9 mouse cellular contexts compared by ENCODE assay signal in genomic region chr9:99630528-99631125, GRCm38 (mm10). TPM values are rescaled to one million over a fixed set of nuclear protein-coding genes. Genes with fewer than 3 reads are reported as not detected.
DNase-seq lines count a peak whose midpoint lies in the region; ATAC-seq and TF ChIP-seq lines count a peak whose summit lies in the region.
"Had no signal": no experiment of that assay in that cellular context is flagged by ENCODE, and none has a peak within 500 bp of the region (broad histone marks: within the 10 kb centered on the region; RNA-seq: fewer than 3 reads in every experiment).

No protein-coding gene starts in this region.

- H3K4me3 ChIP-seq in left cerebral cortex, adult 2 months, result peak overlapping the region; percentile 80
- H3K4me3 ChIP-seq in embryonic facial prominence, embryonic 12.5 days, result peak overlapping the region; percentile 57
- peak overlapping the region; percentile 63 for H3K4me3 ChIP-seq in intestine, embryonic 16.5 days (ENCODE audit: low read length)
- peak overlapping the region; percentile 54 for H3K4me3 ChIP-seq in midbrain, embryonic 15.5 days

- peak overlapping the region; percentile 69 for H3K4me2 ChIP-seq in embryonic facial prominence, embryonic 12.5 days (replicated peaks)
- peak overlapping the region; percentile 89 for H3K4me2 ChIP-seq in intestine, embryonic 16.5 days (ENCODE audit: low read depth, low read length)
- H3K4me2 ChIP-seq in midbrain, embryonic 15.5 days, result peak overlapping the region; percentile 93

- DNase-seq in left cerebral cortex, adult 2 months (ENCODE audit: extremely low spot score in 1 of 2, low spot score in 2 of 2), result no peak
- DNase-seq in left cerebral cortex, postnatal 4 days, result no peak
- DNase-seq in spleen, adult 18-20 months, result no peak

- ATAC-seq in embryonic facial prominence, embryonic 12.5 days (ENCODE audit: insufficient number of reproducible peaks, insufficient read depth, low FRiP score, low TSS enrichment), result no peak
- no peak for ATAC-seq in intestine, embryonic 16.5 days
- ATAC-seq in midbrain, embryonic 15.5 days (replicated peaks), result no peak
- no peak for ATAC-seq in megakaryocyte progenitor cell, adult 5-6 weeks (replicated peaks; ENCODE audit: poor library complexity)
- ATAC-seq in CD4-positive, CD25-positive, alpha-beta regulatory T cell, adult 4 months, result no peak

- no peak for TF ChIP-seq CTCF in left cerebral cortex, adult 2 months (IDR thresholded peaks at IDR 0.05)

- intact Hi-C loops in left cerebral cortex, adult 2 months (cut with DNase I), result no loop called here
- intact Hi-C loops in left cerebral cortex, postnatal 4 days (cut with DNase I), result no loop called here

- peaks cover 24% of the 10 kb centered on the region for H3K4me1 ChIP-seq in embryonic facial prominence, embryonic 12.5 days
- H3K4me1 ChIP-seq in intestine, embryonic 16.5 days (ENCODE audit: control insufficient read depth, insufficient read depth, low read length), result peaks cover 9% of the 10 kb centered on the region
- H3K4me1 ChIP-seq in midbrain, embryonic 15.5 days, result peaks cover 34% of the 10 kb centered on the region

- 42% methylated on average over 9 of the region's 9 CpGs for WGBS in embryonic facial prominence, embryonic 12.5 days
- WGBS in intestine, embryonic 16.5 days, result 48% methylated on average over 9 of the region's 9 CpGs
- 46% methylated on average over 9 of the region's 9 CpGs for WGBS in midbrain, embryonic 15.5 days

- no peaks in the 10 kb centered on the region for H3K27me3 ChIP-seq in embryonic facial prominence, embryonic 12.5 days
- H3K27me3 ChIP-seq in intestine, embryonic 16.5 days (replicated peaks; ENCODE audit: control insufficient read depth, insufficient read depth, low read length), result no peaks in the 10 kb centered on the region
- H3K27me3 ChIP-seq in midbrain, embryonic 15.5 days (replicated peaks), result no peaks in the 10 kb centered on the region

- peaks cover 13% of the 10 kb centered on the region for H3K36me3 ChIP-seq in embryonic facial prominence, embryonic 12.5 days
- H3K36me3 ChIP-seq in intestine, embryonic 16.5 days (ENCODE audit: control insufficient read depth, insufficient read depth, low read length), result no peaks in the 10 kb centered on the region
- H3K36me3 ChIP-seq in midbrain, embryonic 15.5 days (replicated peaks), result no peaks in the 10 kb centered on the region

- peak overlapping the region; percentile 72 for H3K9ac ChIP-seq in embryonic facial prominence, embryonic 12.5 days
- H3K9ac ChIP-seq in intestine, embryonic 16.5 days (ENCODE audit: low read depth, low read length), result peak overlapping the region; percentile 75
- peak overlapping the region; percentile 79; the same call in 1 of the 2 replicates for H3K9ac ChIP-seq in midbrain, embryonic 15.5 days

- no peaks in the 10 kb centered on the region for H3K9me3 ChIP-seq in embryonic facial prominence, embryonic 12.5 days
- H3K9me3 ChIP-seq in intestine, embryonic 16.5 days (ENCODE audit: control insufficient read depth, low read length), result no peaks in the 10 kb centered on the region
- H3K9me3 ChIP-seq in midbrain, embryonic 15.5 days, result no peaks in the 10 kb centered on the region

- peak overlapping the region; percentile 99 for H3K27ac ChIP-seq in left cerebral cortex, adult 2 months
- peak overlapping the region; percentile 94 for H3K27ac ChIP-seq in embryonic facial prominence, embryonic 12.5 days
- H3K27ac ChIP-seq in intestine, embryonic 16.5 days (ENCODE audit: low read length), result no peak overlapping the region
- no peak overlapping the region for H3K27ac ChIP-seq in midbrain, embryonic 15.5 days

RNA-seq across cellular contexts. Expression of gene Dzip1l, which starts 1.3 kb away (rescaled TPM):
- total RNA-seq in left cerebral cortex, adult 2 months (2021), result 10 to 100 TPM; 32.4 to 33.8 TPM
- total RNA-seq in left cerebral cortex, postnatal 4 days (2021), result 10 to 100 TPM; 21.5 to 25.0 TPM
- 24.3 and 26.4 TPM in 2 replicates for polyA plus RNA-seq in embryonic facial prominence, embryonic 12.5 days (2016; fragmentation: Nextera tagmentation; extraction: Ambion mirVana)
- 9.9 and 11.2 TPM in 2 replicates for polyA plus RNA-seq in intestine, embryonic 16.5 days (2015; fragmentation: Nextera tagmentation; extraction: Ambion mirVana)
- 8.8 and 10.8 TPM in 2 replicates for polyA plus RNA-seq in midbrain, embryonic 15.5 days (2015; fragmentation: Nextera tagmentation; extraction: Ambion mirVana)
- total RNA-seq in megakaryocyte progenitor cell, adult 5-6 weeks (2015), result not detected in 2 replicates
- total RNA-seq in megakaryocyte progenitor cell, adult 5-6 weeks (2017), result not detected in 2 replicates
- polyA plus RNA-seq in CD4-positive, CD25-positive, alpha-beta regulatory T cell, adult 4 months (2017; shearing (Covaris generic)), result not detected

RNA-seq across cellular contexts. Expression of gene A4gnt, which starts 18.3 kb away (rescaled TPM):
- under 1 TPM in 1 of 2 experiments, not detected in 1; 0.21 TPM for total RNA-seq in left cerebral cortex, adult 2 months (2021)
- total RNA-seq in left cerebral cortex, postnatal 4 days (2021), result not detected
- not detected in 2 replicates for polyA plus RNA-seq in embryonic facial prominence, embryonic 12.5 days (2016; fragmentation: Nextera tagmentation; extraction: Ambion mirVana)
- polyA plus RNA-seq in intestine, embryonic 16.5 days (2015; fragmentation: Nextera tagmentation; extraction: Ambion mirVana), result 1.2 and 1.6 TPM in 2 replicates
- not detected in 2 replicates for polyA plus RNA-seq in midbrain, embryonic 15.5 days (2015; fragmentation: Nextera tagmentation; extraction: Ambion mirVana)
- not detected in 2 replicates for total RNA-seq in megakaryocyte progenitor cell, adult 5-6 weeks (2015)
- total RNA-seq in megakaryocyte progenitor cell, adult 5-6 weeks (2017), result not detected in 2 replicates
- not detected for polyA plus RNA-seq in CD4-positive, CD25-positive, alpha-beta regulatory T cell, adult 4 months (2017; shearing (Covaris generic))
- polyA plus RNA-seq: testis, adult 2 months had no signal

RNA-seq across cellular contexts. Expression of gene Dbr1, which starts 55.0 kb away (rescaled TPM):
- total RNA-seq in left cerebral cortex, adult 2 months (2021), result 10 to 100 TPM; 14.2 to 15.9 TPM
- 10 to 100 TPM; 16.2 to 18.6 TPM for total RNA-seq in left cerebral cortex, postnatal 4 days (2021)
- 30.6 and 34.2 TPM in 2 replicates for polyA plus RNA-seq in embryonic facial prominence, embryonic 12.5 days (2016; fragmentation: Nextera tagmentation; extraction: Ambion mirVana)
- polyA plus RNA-seq in intestine, embryonic 16.5 days (2015; fragmentation: Nextera tagmentation; extraction: Ambion mirVana), result 23.4 and 27.8 TPM in 2 replicates
- 24.5 and 26.2 TPM in 2 replicates for polyA plus RNA-seq in midbrain, embryonic 15.5 days (2015; fragmentation: Nextera tagmentation; extraction: Ambion mirVana)
- 21.0 and 22.2 TPM in 2 replicates for total RNA-seq in megakaryocyte progenitor cell, adult 5-6 weeks (2015)
- 55.0 and 56.5 TPM in 2 replicates for total RNA-seq in megakaryocyte progenitor cell, adult 5-6 weeks (2017)
- polyA plus RNA-seq in CD4-positive, CD25-positive, alpha-beta regulatory T cell, adult 4 months (2017; shearing (Covaris generic)), result 10 to 100 TPM; 30.3 to 30.7 TPM

Comparison
In these comparisons a context has a peak if more than half of its experiments do, and no peak if none do; other contexts are left out.
1. H3K27ac ChIP-seq: peak in left cerebral cortex, adult 2 months (single experiment) and embryonic facial prominence, embryonic 12.5 days (single experiment); none in intestine, embryonic 16.5 days (single experiment) and midbrain, embryonic 15.5 days (single experiment).
2. Peak in every context shown above with its lines, with median percentiles within 50 percentile points of each other: H3K4me3 ChIP-seq, H3K4me2 ChIP-seq and H3K9ac ChIP-seq.